Mouse (Mus musculus) mouse embryonic stem cell (cell line): ENCODE measurements at regions not wholly inside any gene's neighbourhood (a gene's known extent, or its start where the extent isn't known, plus 50 kb on each side); places are given as distances from the start of the nearest gene placed in this dataset.

Experiments
- in situ Hi-C, 2 experiments: fragments of 300-500 bp; cut with MboI; formaldehyde crosslinking; loops; 1 replicate in 1 of 2; 3 replicates in 1 of 2; pipeline ENCODE4 v1.14.3; 2019 to 2020; ENCODE audit warnings: low sequenced_read_pairs in 2 of 2, low pct_unique_long_range_greater_than_20kb in 1 of 2, mixed read lengths in 1 of 2; ENCODE audit not compliant: unreplicated experiment in 1 of 2

- in situ Hi-C loops, result loop anchor here in 1 of 2 experiments (25.0 kb wide), 1 partner anchor 165 kb away; no protein-coding TSS in a partner anchor
These were observed 53.8 kb upstream of the Usp46 start for GRCm38 (mm10) chr5:74121861-74122630.

DNA sequence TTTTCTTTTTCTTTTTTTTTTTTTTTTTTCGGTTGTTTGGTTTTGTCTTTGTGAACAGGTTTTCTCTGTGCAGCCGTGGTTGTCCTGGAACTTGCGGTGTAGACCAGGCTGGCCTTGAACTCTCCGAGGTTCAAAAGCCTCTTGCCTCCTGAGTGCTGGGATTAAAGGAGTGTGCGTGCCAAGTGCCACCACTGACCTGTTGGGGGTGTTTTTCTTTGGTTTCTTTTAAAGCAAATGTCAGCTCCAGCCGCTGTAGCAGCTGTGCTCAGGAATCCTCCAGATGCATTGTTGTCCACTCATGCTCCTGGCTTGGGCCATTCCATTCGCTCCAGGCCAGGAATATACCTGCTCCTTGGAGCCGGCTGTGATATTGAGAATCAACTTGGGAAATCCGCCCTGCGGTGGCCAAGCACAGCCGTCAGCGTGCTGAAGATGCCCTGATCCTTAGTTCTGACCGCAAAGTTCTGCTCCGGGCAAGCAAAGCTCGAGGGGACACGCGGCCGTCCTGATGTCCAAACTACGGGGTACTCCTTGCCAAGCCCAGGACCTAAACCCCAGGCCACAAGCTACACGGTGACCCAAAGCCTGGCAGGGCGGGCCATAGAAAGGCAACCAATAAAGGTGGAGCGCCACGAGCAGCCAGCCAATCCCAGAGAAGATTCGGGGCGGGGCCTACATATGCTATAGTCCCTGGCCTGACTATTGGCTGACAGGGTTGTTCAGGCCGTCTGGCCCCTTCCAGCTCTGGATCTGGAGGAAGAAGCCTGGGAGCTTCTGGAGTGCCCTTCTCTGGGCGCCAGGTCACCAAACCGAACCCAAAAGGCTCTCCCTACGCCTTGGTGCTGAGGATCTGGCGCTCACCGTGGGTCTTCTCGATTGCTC, 58.0 kb upstream of the Usp46 start:
- in situ Hi-C loops, result no loop called here

- in situ Hi-C loops, result no loop called here
These were observed 59.3 kb upstream of the Usp46 start for GRCm38 (mm10) chr5:74127518-74127917.

GRCm38 (mm10) chr5:74129636-74130035, 61.4 kb upstream of the Usp46 start:
- in situ Hi-C loops, result no loop called here

GRCm38 (mm10) chr5:74132671-74133070, 62.4 kb upstream of the Rasl11b start:
- in situ Hi-C loops, result no loop called here

DNA sequence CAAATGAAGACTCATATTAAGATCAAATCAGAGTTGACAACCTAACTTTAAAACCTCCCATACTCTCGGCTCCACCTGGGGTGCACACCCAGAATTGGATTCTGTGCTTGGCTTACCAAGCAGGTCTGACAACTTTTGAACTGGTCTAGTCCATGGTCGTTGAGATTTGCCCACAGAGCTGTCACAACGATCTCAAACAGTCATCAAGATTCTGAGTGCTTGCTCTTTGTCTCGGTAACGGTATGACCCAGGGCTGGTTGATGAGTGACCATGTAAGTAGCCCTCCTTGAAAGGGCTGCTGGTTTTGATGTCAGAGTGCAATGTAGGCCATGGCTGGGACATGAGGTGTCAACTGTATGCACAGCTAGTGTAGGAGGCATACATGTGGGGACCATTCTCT, 58.7 kb upstream of the Rasl11b start:
- in situ Hi-C loops, result no loop called here

GRCm38 (mm10) chr5:74136868-74137439, 58.1 kb upstream of the Rasl11b start:
- in situ Hi-C loops, result no loop called here

GRCm38 (mm10) chr5:74143994-74144393, 51.1 kb upstream of the Rasl11b start:
- in situ Hi-C loops, result no loop called here

DNA sequence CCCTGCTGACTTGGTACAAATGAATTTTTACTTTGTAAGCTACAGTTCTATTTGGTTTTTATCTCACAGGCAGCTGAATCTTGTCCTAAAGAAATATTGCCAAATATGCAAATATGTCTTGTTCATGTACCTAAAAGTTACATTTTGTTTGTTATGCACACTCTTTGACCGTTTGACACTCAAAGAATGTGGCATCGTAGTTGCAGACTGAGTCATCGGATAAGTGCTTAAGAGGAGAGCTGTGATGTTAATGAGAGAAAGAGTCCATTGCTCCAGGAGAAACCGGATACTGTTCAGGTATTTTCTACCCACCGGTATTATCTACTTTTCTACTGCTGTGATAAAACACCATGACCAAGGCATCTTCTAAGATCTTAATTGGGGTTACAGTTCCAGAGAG, 50.3 kb upstream of the Rasl11b start:
- in situ Hi-C loops, result no loop called here
